Mouse (Mus musculus) natural killer cell, adult 2 months (primary cell): Measurements from ENCODE around the gene Jak1.

Experiments used
- DNase-seq, 2 experiments: peaks; one replicate each; pipeline ENCODE4 v3.0.0; 2022; ENCODE audit warnings: low spot score in 2 of 2

The Jak1 gene

GRCm38 (mm10) chr4:101239313-101240162 is 25.5 kb downstream of the Jak1 start:
- no peak for DNase-seq

DNA sequence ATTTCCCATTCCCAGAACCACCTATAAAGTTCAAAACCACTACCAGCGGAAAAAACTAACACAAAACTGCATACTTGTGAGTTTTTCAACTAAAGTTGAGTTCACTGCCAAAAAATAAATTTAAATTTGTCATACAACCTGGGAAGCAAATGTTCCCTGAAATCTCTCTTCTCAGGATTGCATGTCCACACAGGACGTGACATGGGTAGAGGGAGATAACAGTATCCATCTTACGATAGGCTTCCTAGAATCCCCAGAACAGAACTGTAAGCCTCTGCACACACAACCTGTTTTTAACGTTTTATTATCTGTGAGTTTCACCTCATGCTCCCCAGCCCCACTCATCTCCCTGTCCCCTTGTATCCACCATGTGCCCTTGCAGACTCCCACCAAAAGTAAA is 26.5 kb downstream of the Jak1 start:
- no peak for DNase-seq

- DNase-seq, result no peak
Observed at GRCm38 (mm10) chr4:101236797-101237196, 28.3 kb downstream of the Jak1 start.

- DNase-seq, result no peak
Observed at GRCm38 (mm10) chr4:101235964-101236363, 29.1 kb downstream of the Jak1 start.

DNA sequence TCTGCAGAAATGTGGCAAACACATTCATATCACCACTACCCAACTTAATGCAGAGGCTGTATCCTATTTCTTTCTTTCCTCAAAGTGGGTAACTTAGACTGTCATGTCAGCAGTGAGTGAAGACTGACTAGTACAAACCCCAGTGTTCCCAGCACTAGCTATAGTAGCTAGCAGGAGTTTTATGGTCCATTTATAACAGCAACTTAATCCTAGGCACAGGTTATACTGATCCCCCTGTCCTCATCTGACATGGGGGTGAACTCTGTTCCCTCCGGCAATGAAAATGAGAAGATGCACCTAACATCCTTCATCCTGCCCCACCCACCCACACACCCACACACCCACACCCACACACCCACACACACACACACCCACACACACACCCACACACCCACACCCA is 30.3 kb downstream of the Jak1 start:
- DNase-seq, result no peak

GRCm38 (mm10) chr4:101234332-101234731 is 30.8 kb downstream of the Jak1 start:
- DNase-seq, result no peak

DNA sequence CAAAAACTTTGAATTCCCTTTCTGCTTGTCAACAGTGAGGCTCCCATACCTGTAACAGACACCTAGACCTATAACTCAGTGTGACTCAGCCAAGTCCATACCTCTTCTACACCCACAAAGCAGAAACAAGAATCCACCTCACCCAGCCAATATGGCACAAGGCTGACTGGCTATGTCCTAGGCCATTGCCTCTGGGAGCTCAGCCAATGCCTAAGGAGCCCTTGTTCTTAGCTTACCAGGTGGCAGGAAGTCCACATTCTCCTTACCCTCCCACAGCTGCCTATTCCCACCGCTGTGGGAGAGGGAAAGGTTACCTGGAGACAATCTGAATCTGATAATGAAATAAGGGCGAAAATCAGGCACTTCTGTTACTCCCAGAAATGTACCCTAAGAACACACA is 34.5 kb downstream of the Jak1 start:
- no peak for DNase-seq

DNA sequence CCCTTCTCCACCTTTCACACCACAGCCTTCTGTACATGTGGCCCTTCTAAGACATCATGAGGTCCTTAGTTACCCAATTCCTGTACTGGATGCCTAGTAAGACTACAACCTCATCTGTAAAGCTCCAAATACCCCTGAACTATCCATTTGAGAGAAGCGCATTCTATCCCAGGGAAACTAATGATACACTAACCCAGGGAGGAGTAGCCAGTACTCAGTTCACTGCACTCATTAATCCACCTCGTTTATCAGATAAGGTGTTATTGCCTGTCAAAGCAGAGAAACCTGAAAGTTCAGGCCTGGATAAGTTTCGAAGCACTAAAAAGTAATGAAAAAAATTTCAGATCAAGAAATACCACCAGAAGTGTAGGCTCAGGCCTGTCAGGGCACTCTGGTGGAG is 37.7 kb downstream of the Jak1 start:
- no peak for DNase-seq

DNA sequence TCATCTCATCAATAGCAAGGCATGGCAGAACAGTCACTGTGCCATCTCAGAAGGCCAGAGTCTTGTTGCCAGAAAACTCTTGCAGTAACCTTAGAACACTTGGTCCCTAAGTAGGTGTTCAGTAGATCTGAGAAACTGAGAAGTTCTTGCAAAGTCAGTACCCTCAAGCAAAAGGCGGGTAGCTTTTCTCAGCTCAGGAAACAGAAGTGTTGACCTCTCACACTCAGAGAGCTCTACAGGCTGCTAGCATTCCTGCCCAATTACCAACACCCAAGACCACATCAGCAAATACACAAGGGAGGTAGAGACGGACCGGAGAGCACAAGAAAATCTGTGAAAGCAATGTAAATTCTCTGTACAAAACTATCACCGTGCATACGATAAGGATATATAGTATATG is 39.1 kb downstream of the Jak1 start:
- no peak for DNase-seq

- DNase-seq, result no peak
Observed at GRCm38 (mm10) chr4:101220946-101221345, 44.1 kb downstream of the Jak1 start.

DNA sequence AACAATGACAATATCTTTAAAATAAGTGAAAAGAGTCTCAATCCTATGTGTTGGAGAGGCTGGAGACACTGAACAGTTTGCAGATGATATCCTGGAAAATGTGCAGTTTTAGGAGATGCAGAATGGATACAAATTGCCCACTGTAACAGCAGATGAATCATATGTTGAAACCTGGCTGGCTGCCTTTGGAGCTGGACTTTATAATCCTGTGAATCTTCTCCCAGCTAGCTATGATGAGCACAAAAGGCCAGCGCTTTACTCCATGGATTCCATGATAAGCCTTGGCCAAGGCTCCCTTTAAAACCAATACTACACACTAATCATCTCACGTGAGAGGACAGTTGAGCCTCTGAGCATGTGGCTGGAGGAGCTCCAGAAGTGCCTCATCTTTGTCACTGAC is 45.2 kb downstream of the Jak1 start:
- no peak for DNase-seq

DNA sequence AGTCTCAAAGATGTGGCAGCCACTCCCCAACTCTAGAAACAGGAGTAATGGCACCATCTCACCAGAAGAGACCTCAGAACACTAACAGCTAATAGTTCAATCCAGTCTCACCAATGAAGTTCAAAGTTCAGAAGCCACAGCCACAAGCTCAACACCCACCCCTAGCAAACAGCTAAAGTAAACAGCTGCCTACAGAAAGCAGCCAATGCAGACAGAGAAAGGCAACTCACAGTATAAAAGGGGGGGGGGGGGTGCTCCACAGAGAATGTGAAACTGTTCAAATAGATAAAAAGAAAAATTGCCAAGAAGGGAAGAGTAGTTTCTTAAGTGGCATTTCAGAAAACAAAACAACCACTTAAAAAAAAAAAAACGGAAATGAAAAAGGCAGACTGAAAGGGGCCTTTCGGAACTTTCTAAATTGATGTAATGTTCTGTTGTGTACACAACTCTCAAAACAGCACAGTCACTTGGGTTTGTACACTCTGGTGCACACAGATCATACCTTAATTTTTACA is 48.0 kb downstream of the Jak1 start:
- DNase-seq, result no peak

GRCm38 (mm10) chr4:101216286-101216685 is 48.8 kb downstream of the Jak1 start:
- DNase-seq, result no peak

DNA sequence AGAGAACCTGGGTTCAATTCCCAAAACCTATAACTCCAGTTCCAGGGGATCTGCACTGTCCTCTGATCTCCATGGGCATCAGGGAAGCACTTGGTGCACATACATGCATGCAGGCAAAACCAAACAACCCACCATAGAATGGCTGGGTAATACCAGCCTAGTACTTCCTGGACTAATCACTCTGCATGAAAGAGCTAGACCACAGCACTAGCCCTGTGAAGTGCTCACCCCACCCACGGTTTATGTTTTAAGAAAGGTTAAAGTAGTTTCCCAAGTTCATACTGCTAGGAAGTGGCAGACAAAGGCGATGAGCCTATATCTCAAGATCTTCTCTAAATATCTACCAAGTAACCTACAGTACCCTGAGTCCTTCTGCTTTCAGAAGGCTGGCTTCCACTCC is 51.6 kb downstream of the Jak1 start:
- peak; percentile 40 to 44 for DNase-seq

DNA sequence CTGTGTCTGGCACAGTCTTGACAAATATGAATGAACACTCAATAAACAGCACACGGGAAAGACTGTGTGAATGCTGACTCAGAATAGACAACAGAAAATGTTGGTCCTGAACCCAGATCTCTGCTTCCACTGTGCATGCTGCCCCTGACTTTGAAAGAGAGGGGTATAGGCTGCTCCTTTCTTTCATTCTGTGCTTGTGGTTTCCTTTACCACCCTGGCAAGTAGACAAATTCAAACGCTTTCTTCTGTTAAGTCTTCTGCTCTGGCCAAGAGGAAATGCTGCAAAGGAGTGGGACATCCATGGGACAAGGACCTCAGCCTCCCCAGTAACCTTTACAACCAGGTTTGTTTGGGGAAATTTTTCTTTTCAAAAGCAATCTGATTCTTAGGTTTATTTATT is 57.6 kb downstream of the Jak1 start:
- no peak for DNase-seq

GRCm38 (mm10) chr4:101203518-101203917 is 61.6 kb downstream of the Jak1 start:
- DNase-seq, result no peak

DNA sequence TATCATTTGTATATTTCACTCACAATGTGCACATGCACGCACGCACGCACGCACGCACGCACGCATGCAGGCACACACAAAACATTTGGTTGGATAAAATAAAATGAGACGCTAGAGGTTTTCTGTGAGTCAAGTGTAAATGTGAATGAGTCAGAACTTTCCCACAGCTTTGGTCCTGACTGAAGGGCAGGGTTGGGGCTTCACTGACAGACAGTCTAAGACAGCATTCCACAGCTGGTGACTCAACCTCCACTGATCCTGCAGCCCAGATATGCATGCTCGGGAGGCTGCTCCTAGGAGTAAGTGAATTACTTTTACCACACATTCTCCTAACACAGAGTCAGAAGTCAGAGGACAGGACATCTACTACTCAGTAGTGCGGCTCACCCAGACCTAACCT is 62.5 kb downstream of the Jak1 start:
- no peak for DNase-seq

GRCm38 (mm10) chr4:101199433-101200081 is 65.5 kb downstream of the Jak1 start:
- peak; percentile 56 to 68 for DNase-seq

- DNase-seq, result no peak
Observed at GRCm38 (mm10) chr4:101198333-101198732, 66.7 kb downstream of the Jak1 start.

DNA sequence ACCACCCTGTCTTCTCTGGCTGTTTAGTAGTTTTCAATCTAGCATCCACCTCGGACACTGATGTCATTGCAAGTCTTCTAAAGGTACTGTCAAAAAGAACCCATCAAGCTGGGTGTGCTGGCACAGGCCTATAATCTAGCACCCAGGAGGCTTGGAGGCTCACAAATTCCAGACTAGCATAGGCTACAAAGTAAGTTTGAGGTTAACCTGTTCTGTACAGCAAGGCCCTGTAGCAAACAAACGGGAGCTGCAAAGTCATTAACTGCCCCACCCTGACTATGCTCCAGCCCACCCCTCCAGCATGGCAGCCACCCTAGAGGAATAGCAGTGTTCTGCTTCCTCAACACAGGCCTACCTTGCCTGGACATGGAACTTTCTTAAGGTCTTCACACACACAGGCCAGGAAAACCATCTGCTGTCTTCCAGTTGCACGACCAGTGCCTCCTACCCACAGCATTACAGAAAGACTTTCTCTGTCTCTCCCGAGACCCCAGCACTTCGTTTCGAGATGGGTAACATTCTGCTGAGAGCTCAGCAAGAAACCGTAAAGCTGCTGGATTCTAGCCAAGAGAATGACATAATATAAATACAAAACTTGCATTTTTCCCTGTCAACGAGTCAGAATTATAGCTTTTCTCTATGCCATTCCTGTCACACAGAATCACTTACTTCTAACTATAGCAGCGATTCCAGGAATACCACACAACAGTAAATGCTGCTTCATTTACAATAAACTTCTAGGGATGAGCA is 67.5 kb downstream of the Jak1 start:
- no peak for DNase-seq

GRCm38 (mm10) chr4:101196407-101196806 is 68.7 kb downstream of the Jak1 start:
- DNase-seq, result no peak

DNA sequence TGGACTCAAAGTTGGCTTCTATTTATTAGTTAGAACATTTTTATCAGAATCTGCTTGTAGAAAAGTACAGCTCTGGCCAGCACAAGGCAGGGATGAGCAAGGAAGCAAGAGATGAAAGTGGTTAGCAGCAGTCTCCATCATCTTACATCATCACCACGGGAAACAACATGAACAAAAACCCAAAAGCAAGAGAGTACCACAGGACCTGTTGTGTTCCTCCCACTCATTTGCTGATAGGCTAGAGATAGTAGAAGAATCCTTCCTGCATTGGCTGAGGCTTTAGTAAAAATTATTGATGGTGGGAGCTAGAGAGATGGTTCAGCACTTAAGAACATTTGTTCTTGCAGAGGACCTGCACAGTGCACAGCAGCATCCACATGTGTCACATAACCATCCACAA is 70.9 kb downstream of the Jak1 start:
- no peak for DNase-seq
